Mouse (Mus musculus): ENCODE measurements around the gene Spg21.

The Spg21 gene

GRCm38 (mm10) chr9:65479158-65479557 lies 18.4 kb downstream of the Spg21 start:
- DNase-seq (ENCODE audit: low read depth, low spot score), result no peak

GRCm38 (mm10) chr9:65480071-65480470 lies 19.3 kb downstream of the Spg21 start:
- no peak for DNase-seq (ENCODE audit: low read depth, low spot score)

DNA sequence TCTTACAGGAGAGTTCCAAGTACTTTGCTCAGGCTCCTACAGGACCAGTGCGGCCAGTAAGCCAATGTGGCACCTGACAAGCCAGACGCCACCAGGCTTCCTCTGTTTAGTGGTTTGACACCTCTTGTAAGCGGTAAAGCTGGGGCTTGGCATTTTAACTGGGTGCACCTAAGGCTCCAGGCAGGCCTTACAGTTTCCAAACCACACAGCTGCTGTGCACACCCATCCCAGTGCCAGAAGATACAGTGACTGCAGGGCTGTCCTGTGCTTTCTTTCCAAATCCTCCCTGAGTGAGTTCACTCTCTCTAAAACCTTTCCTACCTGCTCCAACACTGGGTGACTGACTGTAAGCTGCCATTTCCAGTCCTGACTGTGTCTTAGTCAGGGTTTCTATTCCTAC lies 30.7 kb downstream of the Spg21 start:
- no peak for DNase-seq (ENCODE audit: low read depth, low spot score)

- no peak for DNase-seq (ENCODE audit: low read depth, low spot score)
These were observed 31.6 kb downstream of the Spg21 start for GRCm38 (mm10) chr9:65492351-65492750.

- DNase-seq (ENCODE audit: low read depth, low spot score), result no peak
These were observed 32.1 kb downstream of the Spg21 start for GRCm38 (mm10) chr9:65492851-65493250.

DNA sequence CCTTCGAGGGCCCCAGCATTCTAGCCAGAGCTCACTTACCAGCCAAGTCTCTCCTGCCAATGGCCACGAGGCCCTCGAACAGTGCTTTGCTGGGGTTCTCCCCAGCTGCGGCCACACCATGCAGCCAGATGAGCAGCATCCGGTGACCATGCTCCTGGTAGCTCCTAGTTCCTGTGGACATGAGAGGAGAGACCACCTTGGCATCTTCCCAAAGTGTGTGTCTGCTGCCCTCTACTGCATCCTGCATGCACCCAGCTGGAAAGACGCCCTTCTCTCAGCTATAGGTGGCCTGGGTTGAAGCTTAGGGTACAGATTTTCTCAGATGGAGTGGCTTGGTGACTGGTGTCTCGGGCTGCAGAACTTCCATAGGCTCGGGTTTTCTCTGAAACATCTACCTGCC lies 41.4 kb downstream of the Spg21 start:
- DNase-seq (ENCODE audit: low read depth, low spot score), result no peak

DNA sequence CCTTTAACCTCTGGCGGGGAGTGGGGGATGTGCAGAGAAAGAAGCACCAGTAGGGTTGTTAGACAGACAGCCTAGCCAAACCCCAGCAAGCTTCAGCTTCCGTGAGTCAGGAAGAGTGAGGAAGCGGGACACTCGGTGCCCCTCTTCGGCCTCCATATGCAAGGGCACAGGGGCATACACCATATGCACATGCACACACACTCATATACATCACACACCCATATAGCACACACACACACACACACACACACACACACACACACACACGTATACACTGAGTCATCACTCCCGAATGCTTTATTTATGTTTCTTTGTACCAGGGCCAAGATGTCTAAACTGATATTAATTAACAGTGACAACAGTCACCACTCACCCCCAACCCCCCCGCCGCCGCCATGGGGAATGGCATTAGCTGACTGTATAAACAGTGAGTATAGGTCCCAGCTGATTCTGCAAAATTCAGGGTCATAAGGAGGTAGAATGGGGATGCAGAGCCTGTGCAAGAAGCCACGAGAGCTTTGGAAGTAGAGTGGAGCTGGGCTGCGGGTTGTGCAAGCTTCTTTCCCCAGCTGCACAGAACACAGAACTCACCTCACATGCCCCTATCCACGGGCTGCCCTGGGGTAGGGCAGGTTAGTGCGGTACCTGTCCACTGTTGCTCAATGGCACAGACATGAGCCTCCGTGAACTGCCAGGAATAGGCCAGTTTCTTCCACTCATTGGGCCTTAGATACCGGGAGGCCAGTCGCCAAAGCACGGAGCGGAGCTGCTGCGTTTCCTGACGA lies 42.2 kb downstream of the Spg21 start:
- DNase-seq (ENCODE audit: low read depth, low spot score), result no peak

GRCm38 (mm10) chr9:65508449-65508848 lies 47.7 kb downstream of the Spg21 start:
- no peak for DNase-seq (ENCODE audit: low read depth, low spot score)

GRCm38 (mm10) chr9:65512520-65512919 lies 51.8 kb downstream of the Spg21 start:
- DNase-seq (ENCODE audit: low read depth, low spot score), result no peak

GRCm38 (mm10) chr9:65514431-65514830 lies 53.7 kb downstream of the Spg21 start:
- DNase-seq (ENCODE audit: low read depth, low spot score), result no peak

GRCm38 (mm10) chr9:65514851-65515261 lies 54.1 kb downstream of the Spg21 start:
- no peak for DNase-seq (ENCODE audit: low read depth, low spot score)

DNA sequence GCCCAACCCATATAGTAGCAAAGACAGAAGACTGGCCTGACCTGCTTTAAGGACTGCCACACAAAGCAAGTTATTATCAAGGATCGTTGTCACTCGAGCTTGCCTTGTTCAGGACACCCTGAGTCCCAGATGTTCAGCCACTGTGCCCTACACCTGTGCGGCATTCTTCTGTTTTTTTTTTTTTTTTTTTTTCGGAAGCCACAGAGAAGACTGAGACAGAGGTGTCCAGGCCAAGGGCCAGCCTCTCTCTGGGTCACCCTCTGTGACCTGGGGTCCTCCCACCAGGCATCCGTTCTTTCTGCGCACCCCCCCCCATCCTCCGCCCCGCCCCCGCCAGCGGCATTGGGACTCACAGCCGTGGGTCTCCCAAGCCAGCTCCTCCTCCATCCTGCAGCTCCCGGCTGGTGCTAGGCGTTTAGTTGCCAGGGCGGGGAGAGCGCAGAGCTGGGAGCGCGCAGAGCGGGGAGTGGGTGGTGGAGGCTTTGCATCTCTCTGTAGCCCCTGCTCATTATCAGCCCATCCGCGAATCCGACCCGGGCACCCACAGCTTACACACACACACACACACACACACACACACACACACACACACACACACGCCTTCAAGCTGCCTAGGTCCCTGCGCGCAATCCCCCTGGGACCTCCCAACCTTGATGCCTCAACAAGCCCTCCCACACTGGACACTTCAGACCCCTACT lies 59.2 kb downstream of the Spg21 start, which contains the start of gene Ankdd1a:
Ankdd1a (minus strand) TSS at position 387 of the 698 bp plus-strand sequence.
- DNase-seq (ENCODE audit: low read depth, low spot score), result no peak

- DNase-seq (ENCODE audit: low read depth, low spot score), result no peak
These were observed 59.7 kb downstream of the Spg21 start for GRCm38 (mm10) chr9:65520505-65520876.

- peak; percentile 90 for DNase-seq (ENCODE audit: low read depth, low spot score)
These were observed 63.0 kb downstream of the Spg21 start for GRCm38 (mm10) chr9:65523611-65524364.

DNA sequence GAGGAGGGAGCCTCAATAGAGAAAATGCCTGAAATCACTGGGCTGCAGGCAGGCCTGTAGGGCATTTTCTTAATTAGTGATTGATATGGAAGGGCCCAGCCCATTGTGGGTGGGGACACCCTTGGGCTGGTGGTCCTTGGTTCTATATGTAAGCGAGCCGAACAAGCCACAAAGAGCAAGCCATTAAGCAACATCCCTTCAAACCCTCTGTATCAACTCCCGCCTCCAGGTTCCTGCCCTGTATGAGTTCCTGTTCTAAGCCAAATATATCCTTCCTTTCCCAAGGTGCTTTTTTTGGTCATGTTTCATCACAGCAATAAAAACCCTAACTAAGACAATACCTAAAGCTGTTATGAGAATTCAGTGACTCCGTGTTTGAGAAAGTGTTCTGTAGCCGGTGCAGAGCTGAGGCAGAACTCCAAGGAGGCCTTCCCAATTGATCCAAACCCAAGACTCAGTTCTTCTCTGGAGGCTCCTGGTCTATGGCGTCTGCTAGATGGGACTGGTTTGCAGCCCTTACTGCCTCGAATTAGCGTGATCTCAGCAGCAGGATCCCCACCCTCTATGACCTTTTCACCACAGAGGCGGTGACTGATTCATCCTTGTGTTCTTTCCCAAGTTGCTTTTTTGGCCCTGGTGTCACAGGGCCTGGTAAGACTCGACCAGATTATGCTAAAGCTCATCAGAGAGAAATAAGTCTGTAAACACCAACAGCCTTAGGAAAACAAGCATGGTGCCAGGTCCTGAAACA lies 64.9 kb downstream of the Spg21 start:
- no peak for DNase-seq (ENCODE audit: low read depth, low spot score)

DNA sequence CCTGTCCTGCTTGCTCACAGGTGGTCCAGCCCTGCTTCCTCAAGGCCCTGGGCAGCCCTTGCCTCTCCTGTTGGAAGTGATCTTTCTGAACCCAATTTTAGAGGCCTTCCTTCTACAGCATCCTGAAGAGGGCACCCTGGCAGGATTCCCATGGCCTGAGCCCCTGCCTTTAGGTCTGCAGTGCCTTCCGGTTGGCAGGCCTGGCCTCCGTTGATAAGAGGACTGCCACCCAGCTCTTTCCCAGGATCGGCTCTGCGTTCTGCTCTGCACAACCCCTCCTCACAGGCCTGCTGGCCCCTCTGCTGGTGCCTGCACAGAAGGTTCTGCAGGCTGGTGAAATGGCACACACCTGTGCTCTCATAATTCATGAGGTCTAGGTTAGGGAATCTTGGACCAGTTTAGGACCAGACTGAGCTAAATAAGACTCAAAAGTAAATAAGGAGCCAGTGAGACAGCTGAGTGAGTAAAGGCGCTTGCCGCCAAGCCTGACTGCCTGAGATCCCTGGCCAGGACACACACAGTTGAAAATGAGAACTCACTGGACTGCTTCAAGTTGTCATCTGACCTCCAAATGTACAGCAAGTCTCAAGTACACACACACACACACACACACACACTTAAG lies 67.8 kb downstream of the Spg21 start:
- DNase-seq (ENCODE audit: low read depth, low spot score), result no peak

GRCm38 (mm10) chr9:65529659-65530058 lies 68.9 kb downstream of the Spg21 start:
- DNase-seq (ENCODE audit: low read depth, low spot score), result no peak

DNA sequence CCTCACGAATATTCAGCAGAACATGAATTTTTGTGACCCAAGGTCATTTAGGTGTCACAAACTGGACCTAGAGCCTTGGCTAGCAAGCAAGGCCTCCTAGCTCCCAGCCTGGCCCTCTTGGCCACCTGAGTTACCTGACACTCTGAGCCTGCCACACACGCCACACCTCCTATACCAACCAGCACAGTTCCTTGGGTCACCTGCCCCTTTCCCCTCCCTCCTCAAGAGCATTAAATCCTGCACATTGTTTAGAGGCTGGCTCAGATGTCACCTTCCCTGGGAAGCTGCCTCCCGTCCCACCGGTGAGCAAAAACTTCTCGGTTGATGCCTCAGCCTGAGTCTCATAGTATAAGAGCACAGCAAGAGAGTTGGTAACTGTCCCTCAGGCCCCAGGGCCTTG lies 70.5 kb downstream of the Spg21 start:
- DNase-seq (ENCODE audit: low read depth, low spot score), result no peak

DNA sequence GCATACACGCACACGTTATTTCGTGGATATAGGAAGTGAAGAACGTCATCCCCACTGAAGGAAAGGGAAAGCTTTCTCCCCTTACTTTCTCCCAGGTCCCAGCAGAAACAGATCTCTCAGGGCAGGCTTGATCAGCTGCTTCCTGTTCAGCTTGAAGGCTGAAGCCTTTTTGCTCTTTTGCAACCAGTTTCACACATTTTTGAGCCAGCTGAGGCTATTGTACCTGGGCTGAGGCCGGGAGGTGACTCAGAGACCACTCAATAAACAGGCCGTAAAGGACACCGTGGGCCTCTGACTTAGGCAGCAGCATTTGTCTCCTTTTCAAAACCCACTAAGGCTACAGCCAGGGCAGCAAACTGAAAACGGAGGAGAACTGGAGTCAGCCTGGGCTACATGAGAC lies 72.2 kb downstream of the Spg21 start:
- DNase-seq (ENCODE audit: low read depth, low spot score), result no peak

DNA sequence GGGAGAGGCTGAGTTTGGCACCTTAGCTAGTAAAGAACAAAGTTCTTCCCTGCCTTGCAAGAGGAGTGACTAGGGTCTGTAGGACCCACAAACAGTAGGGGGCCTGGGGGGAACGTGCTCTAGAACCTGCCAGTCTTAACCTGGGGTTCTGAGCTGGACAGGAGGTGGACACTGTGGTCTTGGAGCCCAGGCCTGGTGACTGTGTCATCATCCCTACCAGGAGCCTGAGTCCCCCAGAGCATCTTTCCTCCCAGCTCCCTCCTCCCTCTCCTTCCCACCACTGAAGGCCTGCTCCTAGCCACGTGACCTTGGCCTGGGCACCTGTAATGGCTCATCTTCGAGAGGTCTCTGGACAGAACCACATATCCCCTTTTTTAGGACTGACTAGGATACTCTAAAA lies 73.4 kb downstream of the Spg21 start:
- DNase-seq (ENCODE audit: low read depth, low spot score), result no peak

DNA sequence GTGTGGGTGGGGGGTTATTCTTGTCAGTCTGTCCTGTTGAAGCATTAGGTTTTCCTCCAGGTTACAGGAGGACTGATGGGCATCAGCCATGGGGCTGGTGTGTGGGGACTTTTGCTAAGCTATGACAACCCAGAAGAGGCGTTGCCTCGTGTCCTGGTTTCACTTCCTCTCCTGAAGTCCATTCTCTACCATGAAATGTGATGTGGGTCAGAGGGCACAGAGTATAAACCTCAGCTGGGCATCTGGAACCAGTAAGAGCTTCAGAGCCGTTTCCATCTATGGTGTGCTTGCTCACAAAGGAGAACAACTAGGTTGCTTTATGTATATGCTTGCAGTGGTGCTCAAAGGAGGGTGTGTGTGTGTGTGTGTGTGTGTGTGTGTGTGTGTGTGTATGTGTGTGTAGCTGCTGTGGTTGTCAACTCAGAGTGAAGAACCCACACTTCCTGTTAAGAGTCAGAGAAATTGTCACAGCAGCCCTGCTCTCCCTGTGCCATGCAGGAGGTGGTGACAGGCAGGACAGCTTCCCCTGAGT lies 74.5 kb downstream of the Spg21 start:
- DNase-seq (ENCODE audit: low read depth, low spot score), result peak; percentile 84

Data from CD4-positive, CD25-positive, alpha-beta regulatory T cell, adult 2 months (primary cell).